Mouse (Mus musculus): ENCODE results near the gene Srgap1. TPM values are rescaled to one million over a fixed set of nuclear protein-coding genes. Genes with fewer than 3 reads are reported as not detected.

Srgap1 gene
- 0.07 and 0.14 TPM in 2 replicates for polyA plus RNA-seq (2012; ENCODE audit: low replicate concordance)

DNA sequence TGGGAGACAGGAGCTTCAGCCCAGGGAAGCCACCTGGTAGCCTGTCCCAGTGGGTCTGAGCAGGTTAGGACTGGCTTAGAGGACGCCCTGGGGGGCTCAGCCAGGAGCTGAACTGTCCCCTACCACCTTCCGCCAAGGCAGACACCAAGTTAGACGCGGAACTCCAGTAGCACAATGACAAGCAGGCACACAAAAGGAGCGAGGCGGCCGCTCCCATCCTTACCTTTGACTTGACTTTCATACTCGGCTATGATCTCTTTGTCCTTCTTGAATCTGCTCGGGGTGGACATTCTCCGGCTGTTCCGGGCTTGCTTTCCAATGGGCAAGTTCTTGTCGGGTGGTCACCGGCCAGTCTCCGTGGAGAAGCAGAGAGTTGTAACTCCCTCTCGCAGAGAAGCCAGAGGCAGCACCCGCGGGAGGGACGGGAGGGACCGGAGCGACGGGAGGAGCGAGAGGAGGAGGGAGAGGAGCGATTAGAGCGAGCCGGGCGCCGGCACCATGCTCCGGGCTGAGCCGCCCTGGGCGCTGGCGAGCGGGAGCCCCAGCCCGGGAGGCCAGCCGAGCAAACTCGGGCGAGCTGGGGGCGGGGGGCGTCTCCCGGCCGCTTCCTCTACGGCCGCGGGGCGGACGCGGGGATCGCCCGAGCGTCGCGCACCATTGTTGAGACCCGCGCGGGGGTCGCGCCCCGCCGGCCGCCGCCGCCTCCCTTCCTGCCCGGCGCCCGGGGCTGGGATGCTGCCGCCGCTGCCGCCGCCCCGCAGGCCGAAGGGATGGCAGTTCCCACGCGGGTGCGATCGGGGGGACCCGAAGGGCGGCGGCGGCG lies at the start of gene Srgap1:
Srgap1 (minus strand) TSS at position 412 of the 823 bp plus-strand sequence.

GRCm38 (mm10) chr10:121739548-121740505 lies 307.3 kb downstream of the Srgap1 start, which contains the start of gene BC048403:
BC048403 (plus strand) TSS chr10:121739937.

Other genes starting within 250 kb of the Srgap1 start
- 13.3 and 34.9 TPM in 2 replicates for gene Rxylt1, start 50.1 kb upstream of the Srgap1 start, polyA plus RNA-seq (2012; ENCODE audit: low replicate concordance)

Measured in leukemia stem cell, adult 10-12 weeks (primary cell).